Mouse (Mus musculus) ES-Bruce4 (cell line): Measurements from ENCODE around the gene Olfr308.

ENCODE experiments used
- CTCF ChIP-seq: IDR thresholded peaks from one replicate; pipeline ENCODE4 v1.8.1; 2011; ENCODE audit warnings: low read depth, low read length
- EP300 ChIP-seq: IDR thresholded peaks from 2 replicates; pipeline ENCODE4 v1.6.1; 2011; ENCODE audit warnings: low read depth, low read length; ENCODE audit not compliant: insufficient read depth
- POLR2A ChIP-seq: IDR thresholded peaks from one replicate; pipeline ENCODE4 v1.8.1; 2011; ENCODE audit warnings: low read length; ENCODE audit not compliant: insufficient read depth

DNA sequence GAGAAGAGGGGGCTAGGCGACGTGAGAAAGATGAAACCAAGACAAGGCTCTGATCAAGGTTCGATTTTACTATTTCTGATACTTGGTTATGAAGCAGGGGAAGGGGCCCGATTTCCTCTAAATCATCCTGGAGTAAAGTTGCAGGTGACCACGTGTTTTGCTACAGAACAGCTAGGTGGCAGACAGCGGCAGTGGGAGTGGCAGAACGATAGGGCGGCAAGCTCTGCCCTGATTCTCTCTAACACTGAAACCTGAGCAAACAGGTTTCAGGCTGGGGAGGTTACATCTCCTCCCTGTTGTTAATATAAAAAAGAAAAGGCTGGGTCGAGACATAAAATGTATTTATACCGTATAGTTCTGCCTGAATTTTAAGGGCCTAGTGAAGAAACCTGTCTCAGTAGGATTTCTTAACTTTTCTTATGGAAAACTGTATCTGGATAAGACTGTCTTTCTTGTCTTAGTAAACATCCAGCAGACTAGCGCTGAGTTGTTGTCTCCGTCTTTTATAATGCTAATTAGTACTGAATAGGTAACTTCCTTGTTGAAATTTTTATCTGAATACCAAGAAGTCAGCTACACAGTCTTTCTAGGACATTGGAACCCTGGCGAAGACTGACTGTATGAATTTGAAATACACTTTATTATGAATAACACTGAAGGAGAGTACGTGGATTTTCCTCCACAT, 17.6 kb upstream of the Olfr308 start:
- TF ChIP-seq CTCF = no peak
- no peak for TF ChIP-seq POLR2A
- TF ChIP-seq EP300 = peak; percentile 35; the same call in 1 of the 2 replicates
